Mouse (Mus musculus) megakaryocyte, embryonic 14.5 days (primary cell): ENCODE results near the gene Suclg2. TPM values are rescaled to one million over a fixed set of nuclear protein-coding genes. Genes with fewer than 3 reads are reported as not detected.

Source experiments
- H3K27me3 ChIP-seq: replicated peaks from 2 replicates; pipeline ENCODE3; 2012; ENCODE audit warnings: inconsistent platforms
- H3K36me3 ChIP-seq: replicated peaks from 2 replicates; pipeline ENCODE3; 2012; ENCODE audit warnings: low read length, inconsistent platforms, mixed read lengths
- H3K4me1 ChIP-seq: 2 replicates; pipeline ENCODE4 v1.6.1; 2012; ENCODE audit warnings: inconsistent platforms
- H3K4me3 ChIP-seq: replicated peaks from 2 replicates; pipeline ENCODE3; 2012; ENCODE audit warnings: moderate library complexity, mild to moderate bottlenecking, inconsistent platforms
- H3K9me3 ChIP-seq: 2 replicates; pipeline ENCODE4 v1.6.1; 2012; ENCODE audit warnings: inconsistent platforms
- FLI1 ChIP-seq: IDR thresholded peaks from 2 replicates; pipeline ENCODE4 v1.6.1; 2012; ENCODE audit warnings: low read length, inconsistent platforms, mixed read lengths
- GATA1 ChIP-seq: IDR thresholded peaks from 3 replicates; pipeline ENCODE4 v1.6.1; 2012; ENCODE audit warnings: mixed read lengths, low read length, inconsistent platforms, borderline replicate concordance
- polyA plus RNA-seq: library from polyadenylated mRNA; stranded (reverse); fragments of >175 nt; gene quantifications from 2 replicates; pipeline ENCODE4 v1.2.3, GENCODE M21; 2012; ENCODE audit warnings: low replicate concordance; ENCODE audit not compliant: insufficient read depth

Gene Suclg2
- polyA plus RNA-seq, 1 experiment = 18.1 TPM

DNA sequence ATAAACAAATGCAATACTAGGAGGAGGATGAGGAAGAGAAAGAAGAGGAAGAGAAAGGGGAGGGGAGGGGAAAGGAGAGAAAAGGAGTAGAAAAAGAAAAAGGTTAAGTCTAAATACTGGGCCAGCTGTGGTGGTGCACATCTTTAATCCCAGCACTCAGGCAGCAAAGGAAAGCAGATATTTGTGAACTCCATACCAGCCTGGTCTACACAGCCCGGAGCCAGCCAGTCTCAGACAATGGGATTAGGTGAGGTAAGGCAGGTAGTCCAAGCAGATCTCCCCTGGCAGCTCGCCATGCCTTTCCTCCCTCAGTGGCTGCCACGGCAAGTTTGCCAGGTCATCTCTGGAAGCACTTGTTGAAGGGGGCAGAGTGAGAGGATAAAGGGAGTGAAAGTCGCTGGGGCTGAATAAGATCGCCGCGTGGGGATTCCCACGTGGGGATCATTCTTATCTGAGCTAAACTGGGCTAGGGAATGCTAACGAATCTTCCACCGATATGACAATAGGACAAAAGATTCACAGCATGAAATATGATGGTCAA, 69.4 kb downstream of the Suclg2 start:
- Histone ChIP-seq H3K27me3 (no peaks in the 10 kb centered on the region), H3K9me3 (peaks cover 7% of the 10 kb centered on the region), H3K36me3 (peaks cover 55% of the 10 kb centered on the region), H3K4me1 (no peaks in the 10 kb centered on the region), H3K4me3 (no peak overlapping the region)
- TF ChIP-seq FLI1 (no peak), GATA1 (no peak)

- Histone ChIP-seq H3K36me3 (peaks cover 10% of the 10 kb centered on the region), H3K4me1 (peaks cover 10% of the 10 kb centered on the region), H3K9me3 (0 out of 2 replicates have a peak, but pooled peaks cover 4% of the 10 kb centered on the region), H3K27me3 (no peaks in the 10 kb centered on the region), H3K4me3 (no peak overlapping the region)
- no peak for TF ChIP-seq GATA1
- no peak for TF ChIP-seq FLI1
These were observed 81.2 kb downstream of the Suclg2 start for GRCm38 (mm10) chr6:95637416-95637815.

DNA sequence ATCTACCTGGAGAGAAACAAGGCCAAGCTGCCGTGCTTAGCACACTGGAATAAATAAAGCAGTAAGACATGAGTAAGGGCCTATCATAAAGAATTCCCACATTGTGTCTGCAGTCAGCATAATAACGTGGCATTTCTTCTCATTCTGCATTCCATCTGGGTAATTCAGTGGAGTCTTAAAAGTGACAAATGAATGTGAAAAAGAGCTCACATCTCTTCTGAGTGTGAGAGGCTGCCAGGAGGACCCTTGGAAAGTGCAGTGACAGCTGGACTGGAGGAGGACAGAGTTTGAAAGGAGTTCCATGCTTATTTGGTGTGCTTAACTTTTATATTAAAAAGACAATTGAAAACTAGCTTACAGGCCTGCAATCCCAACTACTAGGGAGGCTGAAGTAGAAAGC, 83.2 kb downstream of the Suclg2 start:
- no peaks in the 10 kb centered on the region for H3K9me3 ChIP-seq
- peaks cover 6% of the 10 kb centered on the region for H3K4me1 ChIP-seq
- H3K4me3 ChIP-seq = no peak overlapping the region
- TF ChIP-seq GATA1 = no peak
- TF ChIP-seq FLI1 = no peak
- H3K36me3 ChIP-seq = peaks cover 5% of the 10 kb centered on the region
- H3K27me3 ChIP-seq = no peaks in the 10 kb centered on the region

DNA sequence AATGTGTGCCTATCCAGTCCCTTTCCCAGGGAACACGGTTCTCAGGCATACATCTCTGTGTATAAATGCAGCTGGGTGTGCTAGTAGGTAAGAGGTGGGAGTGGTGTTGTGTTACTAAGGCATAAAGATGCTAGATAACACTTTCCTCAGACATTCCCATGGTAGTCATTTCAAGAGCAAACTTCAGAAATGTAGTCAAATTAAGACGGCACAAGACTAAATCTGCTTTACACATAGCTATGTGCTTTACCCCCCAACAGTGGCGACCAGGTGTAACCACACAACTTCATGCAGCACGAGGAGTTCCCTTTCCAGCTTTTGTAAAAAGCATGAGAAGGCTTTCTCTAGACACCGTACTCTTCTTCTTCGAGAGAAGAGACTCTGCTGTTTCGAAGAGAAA, 89.5 kb downstream of the Suclg2 start:
- Histone ChIP-seq H3K4me3 (no peak overlapping the region), H3K36me3 (no peaks in the 10 kb centered on the region), H3K4me1 (no peaks in the 10 kb centered on the region), H3K9me3 (no peaks in the 10 kb centered on the region), H3K27me3 (no peaks in the 10 kb centered on the region)
- TF ChIP-seq FLI1 (no peak), GATA1 (no peak)

GRCm38 (mm10) chr6:95621821-95622220, 96.8 kb downstream of the Suclg2 start:
- TF ChIP-seq FLI1 (no peak), GATA1 (no peak)
- Histone ChIP-seq H3K27me3 (no peaks in the 10 kb centered on the region), H3K9me3 (no peaks in the 10 kb centered on the region), H3K36me3 (peaks cover 4% of the 10 kb centered on the region), H3K4me3 (no peak overlapping the region), H3K4me1 (peaks cover 17% of the 10 kb centered on the region)

DNA sequence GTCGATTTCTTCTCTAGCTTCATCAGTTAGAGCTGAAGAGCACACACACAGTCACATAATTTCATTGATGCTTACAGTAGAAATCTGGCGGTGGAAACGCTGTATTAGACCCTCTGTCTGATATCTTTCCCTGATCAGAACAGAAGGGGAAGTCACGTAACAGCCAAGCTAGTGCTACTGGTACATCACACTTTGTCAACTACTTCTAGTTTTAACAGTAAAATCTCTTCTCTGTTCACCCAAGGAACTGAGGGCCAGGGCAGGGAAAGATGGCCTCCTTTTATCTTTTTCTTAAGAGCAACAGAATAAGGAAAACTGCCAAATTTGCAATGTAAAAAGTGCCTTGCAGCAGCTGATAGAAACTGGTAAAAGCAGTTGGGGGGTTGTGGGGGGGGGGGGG, 97.8 kb downstream of the Suclg2 start:
- H3K36me3 ChIP-seq = peaks cover 10% of the 10 kb centered on the region
- no peak overlapping the region for H3K4me3 ChIP-seq
- no peak for TF ChIP-seq GATA1
- no peak for TF ChIP-seq FLI1
- H3K4me1 ChIP-seq = peaks cover 17% of the 10 kb centered on the region
- H3K27me3 ChIP-seq = no peaks in the 10 kb centered on the region
- no peaks in the 10 kb centered on the region for H3K9me3 ChIP-seq

- H3K36me3 ChIP-seq = peaks cover 16% of the 10 kb centered on the region
These were observed 98.8 kb downstream of the Suclg2 start for GRCm38 (mm10) chr6:95619817-95620216.

GRCm38 (mm10) chr6:95618434-95618833, 100.2 kb downstream of the Suclg2 start:
- peaks cover 27% of the 10 kb centered on the region for H3K4me1 ChIP-seq
- no peaks in the 10 kb centered on the region for H3K9me3 ChIP-seq
- no peaks in the 10 kb centered on the region for H3K27me3 ChIP-seq
- no peak overlapping the region for H3K4me3 ChIP-seq
- TF ChIP-seq GATA1 (no peak), FLI1 (no peak)
- peaks cover 17% of the 10 kb centered on the region for H3K36me3 ChIP-seq

More at GRCm38 (mm10) chr6:95619817-95620216, 98.8 kb downstream of the Suclg2 start:
- TF ChIP-seq GATA1 (no peak), FLI1 (no peak)
- no peaks in the 10 kb centered on the region for H3K27me3 ChIP-seq
- no peaks in the 10 kb centered on the region for H3K9me3 ChIP-seq
- H3K4me1 ChIP-seq = peaks cover 22% of the 10 kb centered on the region
- H3K4me3 ChIP-seq = no peak overlapping the region

DNA sequence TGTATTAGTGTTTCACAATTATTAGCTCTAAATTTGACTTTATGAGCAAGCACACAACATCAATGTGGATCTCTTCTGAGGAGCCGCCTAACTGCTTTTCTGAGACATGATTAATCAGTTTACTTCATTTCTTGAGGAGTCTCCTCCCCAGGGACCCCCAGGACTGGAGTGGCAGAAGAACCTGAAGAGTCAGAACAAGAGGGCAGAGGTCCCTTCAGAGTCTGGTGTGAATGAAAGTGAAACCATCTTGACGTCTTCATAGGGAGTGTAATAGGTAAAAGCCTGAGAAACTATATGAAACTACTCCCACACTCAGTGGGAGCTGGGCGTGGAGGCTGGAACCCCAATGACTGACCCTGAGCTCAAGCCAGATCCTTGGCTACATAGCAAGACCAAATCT, 105.4 kb downstream of the Suclg2 start:
- H3K4me3 ChIP-seq = no peak overlapping the region
- H3K36me3 ChIP-seq = peaks cover 19% of the 10 kb centered on the region
- H3K9me3 ChIP-seq = no peaks in the 10 kb centered on the region
- H3K4me1 ChIP-seq = peaks cover 31% of the 10 kb centered on the region
- TF ChIP-seq FLI1 = no peak
- no peak for TF ChIP-seq GATA1
- H3K27me3 ChIP-seq = no peaks in the 10 kb centered on the region

DNA sequence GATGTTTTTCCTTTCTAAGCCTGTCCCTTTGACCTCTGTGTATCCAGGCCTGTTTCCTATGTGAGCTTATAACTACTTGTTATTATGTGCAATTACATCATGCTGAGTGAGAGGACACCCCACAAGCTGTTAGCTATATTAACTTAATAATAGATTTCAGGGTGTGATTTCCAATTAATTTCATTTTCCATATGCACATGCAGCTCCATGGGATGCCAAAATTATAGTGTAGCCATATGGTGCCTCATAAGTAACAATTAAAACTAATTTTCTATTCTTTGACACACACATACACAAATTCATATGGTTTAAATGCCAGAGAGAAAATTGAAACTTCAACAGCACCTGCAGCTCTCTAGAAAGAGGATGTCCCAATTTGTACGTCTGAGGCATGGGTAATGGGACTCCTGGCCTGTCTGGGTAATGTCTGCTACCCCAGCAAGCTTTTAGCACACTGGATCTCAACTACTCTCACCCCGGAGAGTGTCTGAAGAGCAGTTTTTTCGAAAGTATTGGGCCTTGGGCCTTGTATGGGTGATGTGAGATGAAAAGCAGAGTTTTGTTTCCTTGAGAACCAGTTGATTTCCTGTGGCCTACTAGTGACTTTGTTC, 106.1 kb downstream of the Suclg2 start:
- Histone ChIP-seq H3K9me3 (no peaks in the 10 kb centered on the region), H3K36me3 (peaks cover 19% of the 10 kb centered on the region), H3K4me1 (peaks cover 35% of the 10 kb centered on the region), H3K4me3 (no peak overlapping the region), H3K27me3 (no peaks in the 10 kb centered on the region)
- TF ChIP-seq GATA1 = no peak
- TF ChIP-seq FLI1 = no peak

DNA sequence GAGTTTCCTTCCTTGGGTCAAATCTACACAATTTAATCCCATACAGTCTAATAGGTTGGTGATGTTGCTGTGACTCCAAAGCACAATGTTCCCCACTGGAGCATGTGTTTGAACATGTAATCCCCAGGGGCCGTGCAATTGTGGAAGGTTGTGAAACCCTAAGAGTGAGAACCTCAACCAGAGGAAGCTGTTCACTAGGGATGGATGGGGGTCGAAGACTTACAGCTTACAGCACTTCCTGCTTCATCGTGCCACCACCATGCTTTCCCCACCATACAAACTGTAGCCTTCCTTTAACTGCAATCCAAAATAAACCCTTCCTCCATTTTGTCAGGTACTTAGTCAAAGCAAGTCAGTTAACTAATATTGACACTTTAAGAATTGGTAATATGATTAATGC, 107.5 kb downstream of the Suclg2 start:
- Histone ChIP-seq H3K36me3 (peaks cover 21% of the 10 kb centered on the region), H3K9me3 (no peaks in the 10 kb centered on the region), H3K27me3 (no peaks in the 10 kb centered on the region), H3K4me1 (peaks cover 40% of the 10 kb centered on the region), H3K4me3 (no peak overlapping the region)
- no peak for TF ChIP-seq GATA1
- no peak for TF ChIP-seq FLI1
